Mouse (Mus musculus): ENCODE data around the gene Astl.

GRCm38 (mm10) chr2:127335767-127336496 is 2.5 kb upstream of the Astl start, which contains the start of gene Dusp2:
- no peak for TF ChIP-seq CTCF (IDR thresholded peaks at IDR 0.05; ENCODE audit: borderline replicate concordance, insufficient read depth, low read depth, low read length)
- TF ChIP-seq POLR2A (IDR thresholded peaks at IDR 0.05; ENCODE audit: borderline replicate concordance, insufficient read depth, low read length), result no peak

Data from cerebellum, adult 2 months (tissue).